Mouse (Mus musculus) right cerebral cortex, postnatal 10 days (tissue): ENCODE measurements around the gene Itga9.
A peak's percentile ranks its signal among the peaks of the same experiment; 100 is the strongest.
"Not testable (repeated sequence)": the region's sequence is repeated elsewhere in the genome, so short reads cannot be mapped to it uniquely, and the experiment has no call there.

Experiments used
- DNase-seq, 2 experiments: peaks; one replicate each; pipeline ENCODE4 v3.0.0; 2021; ENCODE audit warnings: low spot score in 2 of 2

Itga9 gene

GRCm38 (mm10) chr9:118606148-118606816 is at the start of gene Itga9:
Gene Itga9, plus strand, starts transcription at chr9:118606690.
- peak; percentile 62 to 75 for DNase-seq

DNA sequence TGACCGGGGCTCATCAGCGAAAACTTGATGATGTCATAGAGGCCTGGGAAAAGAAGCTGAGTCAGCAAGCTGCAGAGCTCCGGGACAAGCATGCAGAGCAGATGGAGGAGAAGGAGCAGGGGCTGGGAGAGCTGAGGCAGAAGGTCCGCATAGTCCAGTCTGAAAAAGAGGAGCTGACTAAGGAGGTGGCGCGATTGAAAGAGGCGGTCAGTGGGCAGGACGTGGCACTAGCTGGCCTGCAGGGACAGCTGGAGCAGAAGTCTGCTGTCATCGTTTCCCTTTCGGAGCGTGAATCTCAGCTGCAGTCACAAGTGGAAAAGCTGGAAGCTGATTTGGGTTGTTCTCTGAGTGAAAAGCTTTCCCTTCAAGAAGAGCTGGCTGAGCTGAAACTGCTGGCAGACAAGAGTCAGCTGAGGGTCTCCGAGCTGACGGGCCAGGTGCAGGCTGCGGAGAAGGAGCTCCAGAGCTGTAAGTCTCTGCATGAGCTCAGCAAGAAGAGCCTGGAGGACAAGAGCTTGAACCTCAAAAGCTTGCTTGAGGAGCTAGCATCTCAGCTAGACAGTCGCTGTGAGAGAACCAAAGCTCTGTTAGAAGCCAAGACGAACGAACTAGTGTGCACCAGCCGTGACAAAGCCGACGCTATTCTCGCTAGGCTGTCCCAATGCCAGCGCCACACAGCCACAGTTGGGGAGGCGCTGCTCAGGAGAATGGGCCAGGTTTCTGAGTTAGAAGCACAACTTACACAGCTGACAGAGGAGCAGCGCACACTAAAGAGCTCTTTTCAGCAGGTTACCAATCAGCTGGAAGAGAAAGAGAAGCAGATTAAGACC is 49.3 kb upstream of the Itga9 start:
- DNase-seq: peak; percentile 57 to 68

- no peak for DNase-seq
Measured at GRCm38 (mm10) chr9:118563356-118563755, 43.1 kb upstream of the Itga9 start.

GRCm38 (mm10) chr9:118563866-118564265 is 42.6 kb upstream of the Itga9 start:
- DNase-seq: no peak

GRCm38 (mm10) chr9:118564696-118565095 is 41.8 kb upstream of the Itga9 start:
- no peak for DNase-seq

DNA sequence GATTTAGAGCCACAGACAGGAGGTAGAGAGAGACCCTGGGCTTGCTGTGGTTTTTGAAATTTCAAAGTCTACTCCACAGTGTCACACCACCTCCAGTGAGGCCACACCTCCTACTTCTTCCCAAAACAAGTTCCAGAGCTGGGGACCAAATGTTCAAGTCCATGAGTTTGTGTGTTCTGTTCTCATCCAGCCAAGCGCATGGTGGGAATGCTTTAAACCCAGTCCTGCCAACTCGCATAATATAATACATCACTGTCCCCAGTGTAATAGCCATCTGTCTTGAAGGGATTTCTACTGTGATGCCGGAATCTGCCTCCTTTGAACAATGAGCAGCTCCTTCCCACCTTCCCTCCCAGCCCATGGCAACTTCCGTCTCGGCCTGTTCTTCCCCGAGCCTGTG is 37.2 kb upstream of the Itga9 start:
- DNase-seq: no peak

DNA sequence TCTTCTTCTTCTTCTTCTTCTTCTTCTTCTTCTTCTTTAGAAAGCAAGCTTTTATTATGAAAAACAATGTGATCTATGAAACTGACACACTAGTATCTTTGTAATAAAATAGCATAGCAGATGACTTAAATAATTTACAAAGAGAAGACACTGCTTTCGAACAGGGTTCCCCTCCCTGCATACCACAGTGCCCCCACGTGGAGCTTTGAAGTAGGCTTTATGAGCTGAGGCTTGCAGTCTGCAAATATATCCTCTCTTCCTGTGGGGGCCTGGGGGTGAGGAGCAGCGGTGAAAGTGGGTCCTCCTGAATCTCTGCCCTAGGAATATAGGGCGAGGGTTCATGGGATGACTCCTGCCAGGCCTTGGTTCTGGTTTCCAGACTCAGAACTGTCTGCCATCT is 35.6 kb upstream of the Itga9 start:
- DNase-seq: no peak

DNA sequence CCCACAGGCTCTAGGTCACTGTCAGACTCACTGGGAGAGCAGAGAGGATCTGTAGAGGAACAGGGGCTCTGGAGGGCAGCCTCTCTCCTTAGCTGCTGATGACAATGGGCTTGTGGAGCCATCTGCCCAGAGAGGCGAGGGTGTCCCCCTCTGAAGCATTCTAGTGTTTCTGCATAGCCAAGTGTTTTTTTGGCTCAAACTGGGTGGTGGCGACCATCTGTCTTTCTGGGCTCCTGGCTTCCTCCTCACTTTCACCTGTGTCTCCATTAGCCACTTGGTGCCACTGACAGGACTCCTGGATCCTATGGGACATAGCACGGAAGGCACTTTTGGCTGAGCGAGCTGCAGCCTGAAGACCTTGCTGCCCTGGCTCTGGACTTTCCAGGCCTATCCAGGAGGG is 34.8 kb upstream of the Itga9 start:
- peak in 1 of 2 experiments; percentile 18 for DNase-seq

- no peak for DNase-seq
Measured at GRCm38 (mm10) chr9:118574911-118575310, 31.6 kb upstream of the Itga9 start.

- no peak for DNase-seq
Measured at GRCm38 (mm10) chr9:118580371-118580770, 26.1 kb upstream of the Itga9 start.

- no peak for DNase-seq
Measured at GRCm38 (mm10) chr9:118582757-118583156, 23.7 kb upstream of the Itga9 start.

DNA sequence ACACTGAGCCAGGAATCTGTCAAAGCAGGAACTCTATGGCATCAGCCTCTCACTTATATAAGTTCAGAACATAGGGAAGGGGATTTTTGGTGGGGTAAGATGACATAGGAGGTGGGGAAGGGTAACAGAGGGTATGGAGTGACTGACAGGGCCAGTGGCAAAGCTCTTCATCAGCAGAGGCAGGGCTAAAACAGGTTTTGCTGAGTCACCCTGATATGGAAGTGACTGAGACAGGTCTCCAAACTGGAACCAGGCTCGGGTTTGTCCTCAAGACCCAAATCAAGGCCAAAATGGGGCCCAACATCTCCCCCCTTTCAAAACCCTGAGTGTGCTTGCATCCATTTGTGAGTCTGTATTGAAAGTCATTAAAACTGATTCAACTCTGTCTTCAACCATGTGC is 21.7 kb upstream of the Itga9 start:
- no peak for DNase-seq

GRCm38 (mm10) chr9:118585998-118586397 is 20.5 kb upstream of the Itga9 start:
- DNase-seq: no peak

DNA sequence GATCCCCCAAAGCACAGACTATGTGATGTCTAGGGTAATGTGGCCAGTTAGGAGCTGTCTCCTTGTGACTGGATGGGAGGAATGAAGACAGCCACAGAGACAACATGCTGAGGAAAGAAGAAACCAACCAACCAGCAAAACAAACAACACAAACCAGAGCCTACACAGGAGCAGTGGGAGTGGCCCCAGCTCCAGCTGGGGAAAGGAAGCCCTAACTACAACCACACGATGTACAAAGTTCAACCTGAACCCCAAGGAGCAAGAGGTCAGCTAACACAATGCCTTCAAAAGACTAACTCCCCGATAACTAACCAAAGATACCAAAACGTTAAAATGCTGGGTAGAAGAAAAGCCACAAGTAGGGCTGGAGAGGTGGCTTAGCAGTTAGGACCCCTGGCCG is 19.4 kb upstream of the Itga9 start:
- no peak for DNase-seq

GRCm38 (mm10) chr9:118589249-118589648 is 17.2 kb upstream of the Itga9 start:
- no peak for DNase-seq

- no peak for DNase-seq
Measured at GRCm38 (mm10) chr9:118590230-118590629, 16.3 kb upstream of the Itga9 start.

GRCm38 (mm10) chr9:118591633-118592032 is 14.9 kb upstream of the Itga9 start:
- no peak for DNase-seq

DNA sequence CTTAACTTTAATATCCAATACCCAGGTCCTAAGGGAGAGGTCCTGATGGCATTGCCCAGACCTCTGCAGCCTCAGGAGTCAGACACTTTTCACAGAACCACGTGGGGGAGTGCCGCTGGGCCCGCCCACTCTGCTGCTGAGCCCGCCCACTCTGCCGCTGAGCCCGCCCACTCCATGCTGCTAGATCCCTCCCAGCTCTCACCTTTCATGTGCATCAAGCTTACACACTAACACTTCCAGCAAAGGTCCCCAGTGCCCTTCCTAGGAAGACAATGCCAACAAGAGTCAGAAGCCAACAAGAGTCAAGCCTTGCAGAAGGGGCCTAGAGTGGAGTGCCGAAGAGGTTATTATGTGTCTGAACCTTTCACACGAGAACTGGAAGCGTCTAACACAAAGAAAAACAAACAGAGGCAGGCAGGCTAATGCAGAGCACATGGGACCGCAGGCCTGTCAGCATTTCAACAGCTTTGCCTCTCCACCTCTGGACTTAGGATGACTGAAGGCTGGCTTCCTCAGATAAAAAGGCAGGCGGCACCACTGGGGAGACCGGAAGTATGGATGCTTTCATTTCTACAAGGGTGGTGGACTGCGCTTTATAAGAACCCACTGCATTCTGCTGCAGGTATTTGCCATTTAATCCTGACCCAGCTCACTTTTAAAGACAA is 13.8 kb upstream of the Itga9 start:
- no peak for DNase-seq

DNA sequence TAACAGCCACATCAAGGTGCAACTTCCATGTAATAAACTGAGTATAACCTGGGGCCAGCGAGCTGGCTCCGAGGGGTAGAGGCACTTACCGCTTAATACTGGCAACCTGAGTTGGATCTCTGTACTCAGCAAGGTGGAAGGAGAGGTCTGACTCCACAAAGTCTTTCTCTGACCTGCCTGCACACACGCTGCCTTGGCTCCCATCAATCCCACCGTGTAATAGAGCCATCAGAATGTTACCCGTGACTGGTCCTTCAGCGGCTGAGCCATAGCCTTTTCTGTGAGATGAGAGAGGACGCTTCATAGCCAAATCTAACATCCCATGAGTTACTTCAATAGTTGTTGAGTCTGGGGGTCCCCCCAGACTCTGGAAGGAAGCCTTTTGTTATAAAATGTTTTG is 13.0 kb upstream of the Itga9 start:
- DNase-seq: no peak

DNA sequence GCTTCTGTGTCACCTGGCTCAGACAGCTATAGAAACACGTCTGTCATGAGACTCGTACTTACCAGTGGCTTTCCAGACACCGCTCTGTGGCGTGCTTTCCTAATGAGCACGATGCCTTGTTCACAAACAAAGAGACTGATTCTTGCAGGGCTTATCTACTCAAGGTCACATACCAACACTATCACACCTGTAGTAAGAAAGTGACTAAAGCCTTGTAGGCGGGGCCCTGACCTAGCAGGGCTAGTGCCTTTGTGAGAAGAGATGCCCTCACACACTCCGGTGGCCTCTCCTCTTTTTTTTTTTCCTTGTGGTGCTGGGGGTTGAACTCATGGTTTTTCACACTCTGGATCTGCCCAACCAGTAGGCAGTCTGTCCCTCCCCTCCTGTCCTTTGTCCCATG is 9.7 kb upstream of the Itga9 start:
- DNase-seq: no peak

DNA sequence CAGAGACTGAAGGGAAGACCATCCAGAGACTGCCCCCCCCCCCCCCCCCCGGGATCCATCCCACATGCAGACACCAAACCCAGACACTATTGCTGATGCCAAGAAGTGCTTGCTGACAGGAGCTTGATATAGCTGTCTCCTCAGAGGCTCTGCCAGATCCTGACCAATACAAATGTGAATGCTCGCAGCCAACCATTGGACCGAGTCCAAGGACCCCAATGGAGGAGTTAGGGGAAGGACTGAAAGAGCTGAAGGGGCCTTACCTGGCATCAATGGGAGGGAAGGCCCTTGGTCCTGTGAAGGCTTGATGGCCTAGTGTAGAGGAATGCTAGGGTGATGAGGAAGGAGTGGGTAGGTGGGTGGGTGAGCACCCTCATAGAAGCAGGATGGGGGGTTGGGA is 6.1 kb upstream of the Itga9 start:
- DNase-seq: not testable (repeated sequence)

DNA sequence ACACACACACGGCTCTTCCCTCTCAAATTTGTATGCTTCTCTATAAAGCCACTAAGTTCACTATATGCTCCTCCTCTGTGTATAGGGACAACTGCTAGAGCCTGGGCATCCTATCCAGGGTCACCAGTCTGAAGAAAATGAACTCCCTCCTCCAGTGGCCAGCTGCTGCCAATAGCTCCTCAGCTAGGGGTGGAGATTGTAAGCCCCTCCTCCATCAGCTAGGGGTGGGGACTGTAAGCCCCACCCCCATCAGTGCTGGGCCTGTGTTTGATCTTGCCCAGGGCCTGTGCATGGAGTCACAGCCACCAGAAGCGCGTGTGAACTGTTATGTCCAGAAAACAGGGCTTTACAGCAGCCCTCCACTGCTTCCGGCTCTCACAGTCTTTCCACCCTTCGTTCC is 3.9 kb upstream of the Itga9 start:
- DNase-seq: no peak
